Mouse (Mus musculus): ENCODE measurements around the gene Tnr. TPM values are rescaled to one million over a fixed set of nuclear protein-coding genes. Genes with fewer than 3 reads are reported as not detected.

The Tnr gene
- under 1 TPM in 1 of 2 experiments, not detected in 1; 0.04 TPM for polyA plus RNA-seq (2017; shearing (Covaris generic))

DNA sequence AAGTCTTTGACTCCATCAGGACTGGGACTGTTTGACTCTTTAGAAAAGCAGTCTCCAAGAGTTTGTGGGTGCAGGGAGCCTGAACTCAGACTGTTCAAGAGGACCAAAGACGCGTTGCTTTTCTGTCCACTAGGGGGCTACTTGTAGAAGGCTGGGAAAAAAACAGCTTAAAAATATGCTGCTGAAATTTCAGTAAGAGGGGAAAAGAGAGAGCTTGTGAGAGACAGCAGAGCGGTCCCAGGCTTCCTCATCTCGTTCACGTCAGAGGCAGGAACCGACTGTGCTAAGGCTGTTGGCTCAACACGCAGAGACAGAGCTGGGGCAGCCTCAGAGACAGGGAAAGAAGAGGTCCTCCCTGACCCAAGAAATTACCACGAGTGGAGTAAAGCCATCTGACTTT lies at the start of gene Tnr:
Tnr (plus strand) TSS at position 192 of the 400 bp plus-strand sequence.
- ATAC-seq: no peak

GRCm38 (mm10) chr1:159489853-159490435 lies 33.6 kb upstream of the Tnr start:
- ATAC-seq: no peak

DNA sequence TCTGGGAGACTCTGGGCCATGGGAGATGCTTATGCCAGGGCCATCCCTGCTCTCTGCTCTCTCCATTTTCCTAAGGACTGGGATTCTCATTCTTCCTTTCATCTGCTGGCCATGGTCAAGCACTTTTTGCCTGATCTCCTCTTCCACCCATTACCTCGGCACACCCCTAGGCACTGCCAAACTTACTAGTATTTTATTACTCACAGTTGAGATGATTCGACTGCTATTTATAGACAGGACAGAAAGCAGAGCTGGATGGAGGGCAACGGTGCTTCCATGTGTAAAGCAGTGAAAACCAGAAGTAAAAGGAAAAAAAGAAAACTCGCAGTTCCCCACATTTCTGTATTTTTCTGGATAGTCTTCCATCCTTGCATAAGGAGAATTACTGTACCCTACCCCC lies 31.0 kb upstream of the Tnr start:
- no peak for ATAC-seq

GRCm38 (mm10) chr1:159493720-159494499 lies 29.7 kb upstream of the Tnr start:
- no peak for ATAC-seq

- no peak for ATAC-seq
These were observed 25.3 kb upstream of the Tnr start for GRCm38 (mm10) chr1:159498236-159498635.

GRCm38 (mm10) chr1:159499806-159500460 lies 23.6 kb upstream of the Tnr start:
- ATAC-seq: no peak

- ATAC-seq: no peak
These were observed 21.7 kb upstream of the Tnr start for GRCm38 (mm10) chr1:159501911-159502310.

DNA sequence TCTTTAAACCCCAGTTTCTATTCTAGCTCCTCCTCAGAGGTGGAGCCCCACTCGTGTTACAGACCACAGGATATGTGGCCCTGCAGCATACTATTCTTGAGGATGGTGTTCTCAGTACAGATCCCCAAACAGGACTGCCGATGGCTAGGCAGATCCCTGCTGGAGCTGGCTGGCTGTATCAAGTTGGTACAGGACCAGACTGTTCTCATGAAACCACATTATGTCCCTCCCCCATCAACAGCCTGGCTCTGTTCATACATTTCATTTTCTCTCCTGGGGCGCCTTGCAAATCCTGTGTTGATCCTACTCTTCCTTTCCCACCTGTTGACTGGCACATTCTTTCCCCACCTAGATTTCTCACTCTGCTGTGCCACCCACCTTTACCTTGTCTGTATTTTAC lies 12.9 kb upstream of the Tnr start:
- no peak for ATAC-seq

DNA sequence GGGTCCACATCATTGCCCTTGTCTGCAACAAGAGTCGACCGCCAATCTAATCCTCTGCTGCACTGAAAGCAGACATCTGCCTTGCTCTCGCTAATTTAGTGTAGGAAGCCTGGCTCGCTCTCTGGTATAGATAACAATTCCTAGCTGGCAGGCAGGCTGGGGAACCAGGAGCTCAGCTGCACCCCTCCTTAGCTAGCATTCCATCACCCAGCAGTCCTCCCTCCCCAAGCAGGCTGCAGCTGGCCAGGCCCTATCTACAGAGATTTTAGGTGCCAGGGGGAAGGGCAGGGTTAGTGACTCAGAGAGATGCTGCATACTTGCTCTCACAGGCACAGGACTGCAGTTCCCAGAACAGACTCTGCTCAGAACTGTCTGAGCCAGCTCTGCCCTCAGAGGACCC lies 5.9 kb upstream of the Tnr start:
- ATAC-seq: no peak

DNA sequence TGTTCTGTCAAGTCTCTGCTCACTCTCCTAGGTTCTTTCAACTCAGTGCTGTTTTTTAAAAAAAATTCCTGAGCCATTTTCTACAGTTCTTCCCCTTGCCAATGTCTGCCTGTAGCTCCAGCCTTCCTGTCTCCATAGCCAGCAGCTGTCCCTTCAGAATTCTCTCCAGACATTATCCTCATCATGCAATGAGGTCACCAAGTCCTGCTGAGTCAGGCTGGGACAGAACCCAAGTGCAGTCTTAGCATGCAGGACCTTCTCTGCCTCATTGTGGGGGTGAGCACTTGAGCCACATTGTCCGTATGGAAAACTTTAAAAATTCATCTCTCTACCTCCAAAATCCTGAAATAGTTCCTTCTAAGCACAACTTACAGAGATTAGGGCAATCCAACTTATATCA lies 4.4 kb upstream of the Tnr start:
- no peak for ATAC-seq

- ATAC-seq: no peak
These were observed 500 bp upstream of the Tnr start for GRCm38 (mm10) chr1:159523069-159523468.

- no peak for ATAC-seq
These were observed 531 bp downstream of the Tnr start for GRCm38 (mm10) chr1:159524051-159524549.

- no peak for ATAC-seq
These were observed 9.4 kb downstream of the Tnr start for GRCm38 (mm10) chr1:159532841-159533569.

DNA sequence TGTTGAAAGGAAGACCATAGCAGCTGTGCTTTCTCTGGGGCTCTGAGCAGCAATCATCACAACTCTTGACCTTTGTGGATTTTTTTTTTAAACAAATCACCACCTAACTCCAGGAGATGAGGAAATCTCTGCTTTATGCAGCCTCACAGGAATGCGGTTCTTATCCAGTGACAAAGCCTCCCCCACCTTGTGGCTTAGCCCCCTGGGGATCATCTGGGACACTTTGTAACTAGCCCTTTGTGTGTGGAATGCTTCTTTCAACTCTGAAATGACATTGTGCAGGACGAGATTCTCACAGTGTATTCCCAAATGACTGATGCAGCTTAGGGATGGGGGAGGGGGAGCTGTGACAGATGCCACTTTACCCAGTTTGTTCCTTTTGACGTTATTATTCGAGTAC lies 12.0 kb downstream of the Tnr start:
- ATAC-seq: no peak

DNA sequence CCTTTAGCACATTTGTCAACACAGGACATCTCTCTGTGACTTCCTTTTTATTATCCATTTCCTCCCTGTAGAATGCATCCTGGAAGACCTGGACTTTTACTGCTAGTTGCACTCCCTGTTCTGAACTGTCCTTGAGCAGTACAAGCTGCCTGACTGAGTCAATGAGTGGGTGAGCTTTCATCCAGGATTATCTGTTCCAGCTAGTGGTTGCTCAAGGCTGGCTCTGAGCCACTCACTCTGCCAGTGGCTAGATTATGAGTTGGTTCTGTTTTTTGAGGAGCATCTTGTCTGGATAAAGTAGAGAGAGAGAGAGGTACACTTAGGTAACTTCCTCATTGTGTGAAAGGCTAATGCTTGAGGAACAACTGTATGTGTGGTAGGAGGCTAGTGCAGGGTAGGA lies 14.0 kb downstream of the Tnr start:
- ATAC-seq: no peak

DNA sequence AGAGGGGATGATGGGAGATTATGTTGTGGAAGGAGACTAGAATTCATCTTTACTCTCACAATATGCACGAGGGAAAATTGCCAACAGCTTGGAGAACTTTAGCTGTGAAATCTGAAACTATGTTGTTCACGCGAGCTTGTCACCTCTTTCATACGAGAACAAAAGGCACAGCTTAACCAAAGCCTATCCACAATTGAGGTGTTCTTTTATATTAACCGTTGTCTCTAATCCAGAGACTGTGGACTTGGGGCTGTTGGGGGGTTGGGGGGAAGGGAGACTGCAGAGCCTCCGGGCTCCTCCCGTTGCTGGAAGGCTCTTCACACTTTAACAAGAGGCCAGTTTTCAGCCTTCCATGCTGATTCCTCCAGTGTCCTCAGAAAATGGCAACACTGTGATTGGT lies 14.5 kb downstream of the Tnr start:
- ATAC-seq: no peak

DNA sequence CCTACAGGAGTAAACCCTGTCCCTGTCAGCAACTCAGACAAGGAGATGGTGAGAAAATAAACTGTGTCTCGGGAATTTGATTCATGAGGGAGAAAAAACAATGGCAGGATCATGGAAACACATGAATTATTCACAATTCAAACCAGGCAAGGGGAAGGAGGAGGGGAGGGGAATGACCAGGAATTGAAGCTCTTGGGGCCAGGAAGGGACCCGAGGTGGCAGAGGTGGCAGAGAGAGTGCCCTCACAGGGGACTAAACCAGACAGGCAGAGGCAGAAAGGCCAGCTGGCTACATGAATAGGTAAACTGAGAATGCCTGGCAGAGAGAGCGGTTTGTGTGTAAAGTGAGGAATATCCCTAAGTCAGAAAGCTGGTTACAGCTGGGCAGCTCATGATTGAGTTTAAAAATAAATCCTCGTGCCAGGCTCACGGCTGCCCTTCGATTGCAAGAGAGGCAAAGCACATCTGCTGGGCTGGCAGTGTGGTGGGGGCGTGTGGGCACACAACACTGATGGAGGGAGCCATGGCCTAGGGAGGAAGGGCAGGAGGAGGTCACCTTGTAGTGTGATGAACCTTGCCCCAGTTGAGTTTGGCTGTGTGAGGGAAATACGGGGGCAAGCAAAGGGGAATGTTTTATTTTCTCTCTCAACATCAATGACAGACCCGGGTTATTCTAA lies 22.0 kb downstream of the Tnr start:
- no peak for ATAC-seq

- ATAC-seq: no peak
These were observed 27.5 kb downstream of the Tnr start for GRCm38 (mm10) chr1:159551036-159551435.

DNA sequence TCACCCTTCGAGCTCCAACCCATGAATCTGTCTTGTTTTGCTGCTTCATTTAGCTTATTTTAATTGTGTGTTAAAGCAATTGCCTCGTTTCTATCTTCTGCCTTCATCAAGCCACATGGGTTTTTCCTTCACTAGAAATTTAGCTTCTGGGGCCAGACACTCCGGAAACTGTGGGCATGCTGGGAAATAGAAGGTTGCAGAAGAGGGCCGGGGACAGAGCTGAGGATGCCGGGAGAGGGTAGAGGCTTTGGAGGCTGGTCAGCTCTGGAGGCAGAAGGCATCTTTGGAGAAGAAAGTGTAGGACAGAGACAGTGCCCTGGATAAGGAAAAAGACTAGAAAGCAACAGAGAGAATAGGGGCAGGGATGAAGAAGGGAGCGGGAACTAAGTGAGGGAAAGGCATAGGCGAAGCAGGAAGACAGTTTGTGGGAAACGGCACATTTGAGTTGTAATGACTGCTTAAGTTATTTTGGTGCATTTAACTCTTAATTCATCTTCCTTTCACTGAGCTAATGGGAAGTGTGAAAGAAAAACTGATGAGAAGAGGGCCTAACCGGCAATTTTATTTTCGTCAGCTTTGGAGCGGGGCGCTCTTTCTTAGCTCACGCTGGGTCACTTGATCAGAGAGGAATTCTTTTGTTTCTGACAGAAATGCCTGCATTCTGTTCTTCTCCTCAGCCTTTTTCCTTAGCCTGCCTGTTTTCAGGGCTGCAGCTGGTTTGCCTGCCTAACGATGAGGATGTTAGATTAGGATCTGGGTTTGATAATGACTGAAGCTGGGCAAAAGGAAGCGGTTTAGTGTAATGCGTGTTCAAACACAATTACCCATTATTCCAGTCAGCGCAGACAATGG lies 28.2 kb downstream of the Tnr start:
- no peak for ATAC-seq

DNA sequence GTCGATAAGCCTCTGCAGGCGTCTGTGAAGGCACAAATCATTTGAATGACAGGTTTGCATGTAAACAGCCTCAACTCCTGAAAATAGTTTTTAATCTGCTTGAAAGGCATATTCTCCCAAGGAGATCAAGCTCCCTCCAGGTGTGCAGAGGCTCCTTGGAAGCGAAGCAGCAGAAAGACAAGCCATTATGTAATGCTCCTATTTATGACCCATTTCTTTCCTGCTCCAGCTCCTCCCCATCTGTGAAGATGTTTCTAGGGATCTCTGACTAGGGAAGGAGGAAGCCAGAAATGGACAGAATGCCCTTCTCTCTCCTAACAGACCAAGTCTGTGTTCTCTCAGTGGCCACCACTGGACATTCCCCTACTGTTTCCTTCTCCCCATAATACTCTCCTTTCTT lies 38.0 kb downstream of the Tnr start:
- ATAC-seq: no peak

GRCm38 (mm10) chr1:159565129-159565528 lies 41.6 kb downstream of the Tnr start:
- ATAC-seq: no peak
